Mouse (Mus musculus) thymus, adult 2 months (tissue): ENCODE results near the gene Nfatc3.

ENCODE experiments used
- CTCF ChIP-seq: fragments of 200-500 bp; IDR thresholded peaks from 2 replicates; pipeline ENCODE4 v1.5.1; 2012; ENCODE audit warnings: mild to moderate bottlenecking, control low read depth, low read length, moderate library complexity, borderline replicate concordance; ENCODE audit not compliant: control insufficient read depth, poor library complexity, insufficient read depth; ENCODE audit errors: extremely low read depth
- POLR2A ChIP-seq: fragments of 200-500 bp; IDR thresholded peaks from 2 replicates; pipeline ENCODE4 v1.6.1; 2012; ENCODE audit warnings: mild to moderate bottlenecking, low read length, control low read depth, moderate library complexity; ENCODE audit not compliant: control insufficient read depth, poor library complexity, insufficient read depth; ENCODE audit errors: extremely low read depth

DNA sequence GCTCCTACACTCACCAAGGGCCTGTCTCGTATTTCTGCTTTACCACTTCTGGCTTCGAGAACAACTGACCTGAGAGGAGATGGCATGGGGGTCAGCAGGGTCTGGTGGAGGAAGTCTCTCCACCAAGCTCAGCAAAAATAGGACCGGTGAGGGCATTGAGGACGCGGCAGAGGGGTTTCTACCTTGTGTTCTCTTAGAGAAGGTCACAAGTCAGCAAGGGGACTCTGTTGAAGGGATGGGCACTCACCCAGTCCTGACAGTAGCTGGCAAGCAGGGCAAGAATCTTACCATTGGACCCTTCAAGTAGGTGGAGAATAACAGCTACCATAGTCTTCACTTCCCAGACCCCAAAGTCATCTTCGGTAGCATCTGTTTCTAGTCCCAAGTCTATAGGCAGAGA, 75.3 kb downstream of the Nfatc3 start:
- no peak for TF ChIP-seq CTCF
- no peak for TF ChIP-seq POLR2A
